Mouse (Mus musculus) spleen, postnatal 36 days (tissue): Measurements from ENCODE around the gene Ecd.
"Not testable (repeated sequence)": the region's sequence is repeated elsewhere in the genome, so short reads cannot be mapped to it uniquely, and the experiment has no call there.

Experiments
- DNase-seq, 2 experiments: peaks; one replicate each; pipeline ENCODE4 v3.0.0; 2022; ENCODE audit warnings: low spot score in 2 of 2, mixed read lengths in 1 of 2

The Ecd gene

GRCm38 (mm10) chr14:20328474-20328873 lies 19.4 kb downstream of the Ecd start:
- DNase-seq: no peak

GRCm38 (mm10) chr14:20324196-20324595 lies 23.7 kb downstream of the Ecd start:
- DNase-seq: no peak

- peak; percentile 19 to 55 for DNase-seq
These were observed 28.5 kb downstream of the Ecd start for GRCm38 (mm10) chr14:20319420-20319819.

GRCm38 (mm10) chr14:20315137-20315536 lies 32.8 kb downstream of the Ecd start:
- DNase-seq: no peak

GRCm38 (mm10) chr14:20305085-20305484 lies 42.8 kb downstream of the Ecd start:
- DNase-seq: not testable (repeated sequence)

- DNase-seq: no peak
These were observed 49.8 kb downstream of the Ecd start for GRCm38 (mm10) chr14:20298131-20298530.

- DNase-seq: no peak
These were observed 50.3 kb downstream of the Ecd start for GRCm38 (mm10) chr14:20297616-20298015.

- DNase-seq: no peak
These were observed 53.0 kb downstream of the Ecd start for GRCm38 (mm10) chr14:20294947-20295346.

- DNase-seq: peak; percentile 85 to 90
These were observed 53.6 kb downstream of the Ecd start, which contains the start of gene Nudt13 for GRCm38 (mm10) chr14:20294117-20294892. Gene Nudt13 (plus strand): TSS chr14:20294697.

GRCm38 (mm10) chr14:20291391-20291790 lies 56.5 kb downstream of the Ecd start:
- no peak for DNase-seq
